Comparison of ENCODE assay signal across 9 mouse cellular contexts in the genomic region with DNA sequence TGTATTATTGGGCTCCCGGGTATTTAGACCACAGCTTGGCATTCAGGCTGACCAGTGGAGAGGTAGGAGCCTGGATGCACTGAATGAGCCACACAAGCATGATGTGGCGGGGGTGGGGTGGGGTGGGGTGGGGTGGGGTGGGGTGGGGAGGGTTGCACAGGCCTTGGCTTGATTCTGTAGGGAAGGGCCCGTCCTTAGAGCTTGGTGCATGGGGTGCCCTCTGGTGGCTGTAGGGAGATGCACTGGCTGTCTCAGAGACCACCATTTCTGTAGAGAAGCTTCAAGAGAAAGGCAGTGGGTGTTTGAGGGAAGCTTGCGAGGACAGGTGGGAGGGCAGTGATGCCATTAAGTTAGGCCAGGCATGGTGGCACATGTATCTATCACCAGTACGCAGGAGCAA. TPM values are rescaled to one million over a fixed set of nuclear protein-coding genes. Genes with fewer than 3 reads are reported as not detected.
DNase-seq lines count a peak whose midpoint lies in the region; ATAC-seq and TF ChIP-seq lines count a peak whose summit lies in the region.
"Had no signal": no experiment of that assay in that cellular context is flagged by ENCODE, and none has a peak within 500 bp of the region (broad histone marks: within the 10 kb centered on the region; RNA-seq: fewer than 3 reads in every experiment).

No protein-coding gene starts in this region.

- H3K27ac ChIP-seq in gastrocnemius, adult 2 months, result no peak overlapping the region
- H3K27ac ChIP-seq in liver, embryonic 11.5 days (ENCODE audit: low read depth, low read length), result peak overlapping the region; percentile 39; the same call in 1 of the 2 replicates
- no peak overlapping the region for H3K27ac ChIP-seq in neural tube, embryonic 13.5 days (replicated peaks)

- H3K4me2 ChIP-seq in liver, embryonic 11.5 days, result no peak overlapping the region
- H3K4me2 ChIP-seq in neural tube, embryonic 13.5 days, result no peak overlapping the region

- peak; percentile 80 for TF ChIP-seq CTCF in gastrocnemius, adult 2 months (IDR thresholded peaks at IDR 0.05)

- H3K27me3 ChIP-seq in liver, embryonic 11.5 days (replicated peaks; ENCODE audit: control insufficient read depth, insufficient read depth, low read length), result no peaks in the 10 kb centered on the region
- peaks cover 32% of the 10 kb centered on the region for H3K27me3 ChIP-seq in neural tube, embryonic 13.5 days

- H3K9me3 ChIP-seq in liver, embryonic 11.5 days (ENCODE audit: control insufficient read depth, low read length), result no peaks in the 10 kb centered on the region
- H3K9me3 ChIP-seq in neural tube, embryonic 13.5 days, result no peaks in the 10 kb centered on the region

- intact Hi-C loops in gastrocnemius, adult 2 months (cut with DNase I), result loop anchor here (1.0 kb wide), 1 partner anchor 39 kb away; no protein-coding TSS in a partner anchor

- peak; percentile 29 to 62 for DNase-seq in spleen, adult 18-20 months
- DNase-seq in spleen, adult 12 weeks (ENCODE audit: low spot score), result no peak
- peak; percentile 54 for DNase-seq in c-Kit-positive CD71-positive TER-119-positive erythroid progenitor cells, embryonic 14.5 days (ENCODE audit: low spot score)
- peak; percentile 72 for DNase-seq in gastrocnemius, adult 2 months
- peak; percentile 65 for DNase-seq in kidney, adult 18-20 months
- no peak for DNase-seq in liver, embryonic 11.5 days (ENCODE audit: low spot score)
- peak; percentile 77 for DNase-seq in thymus, postnatal 14 days

- H3K4me3 ChIP-seq in gastrocnemius, adult 2 months, result no peak overlapping the region
- H3K4me3 ChIP-seq in liver, embryonic 11.5 days (ENCODE audit: low read depth, low read length), result no peak overlapping the region
- H3K4me3 ChIP-seq in neural tube, embryonic 13.5 days, result no peak overlapping the region

- whole genome bisulfite sequencing in liver, embryonic 11.5 days, result 36% methylated on average over 5 of the region's 5 CpGs
- 50% methylated on average over 5 of the region's 5 CpGs for WGBS in neural tube, embryonic 13.5 days

- peaks cover 10% of the 10 kb centered on the region; the same call in 1 of the 2 replicates for H3K4me1 ChIP-seq in liver, embryonic 11.5 days (replicated peaks; ENCODE audit: control insufficient read depth, insufficient read depth, low read length)
- H3K4me1 ChIP-seq in neural tube, embryonic 13.5 days (replicated peaks), result peaks cover 15% of the 10 kb centered on the region

- no peak overlapping the region for H3K9ac ChIP-seq in liver, embryonic 11.5 days (ENCODE audit: low read depth, low read length)
- H3K9ac ChIP-seq in neural tube, embryonic 13.5 days, result no peak overlapping the region

- H3K36me3 ChIP-seq in liver, embryonic 11.5 days (ENCODE audit: control insufficient read depth, insufficient read depth, low read length), result no peaks in the 10 kb centered on the region
- H3K36me3 ChIP-seq in neural tube, embryonic 13.5 days, result 0 out of 2 replicates have a peak, but pooled peaks cover 3% of the 10 kb centered on the region

- peak; percentile 48 for ATAC-seq in liver, embryonic 11.5 days (replicated peaks; ENCODE audit: low FRiP score)
- ATAC-seq in neural tube, embryonic 13.5 days (ENCODE audit: low read depth), result peak; percentile 38

RNA-seq across cellular contexts. Expression of gene Acot7, which starts 34.6 kb away (rescaled TPM):
- 10 to 100 TPM; 12.7 to 22.8 TPM for total RNA-seq in gastrocnemius, adult 2 months (2021)
- polyA plus RNA-seq in liver, embryonic 11.5 days (2014; fragmentation: Nextera tagmentation; extraction: Ambion mirVana), result 50.0 and 51.1 TPM in 2 replicates
- 316 and 346 TPM in 2 replicates for polyA plus RNA-seq in neural tube, embryonic 13.5 days (2015; fragmentation: Nextera tagmentation; extraction: Ambion mirVana)

RNA-seq across cellular contexts. Expression of gene Hes2, which starts 53.9 kb away (rescaled TPM):
- total RNA-seq in gastrocnemius, adult 2 months (2021), result not detected
- not detected in 2 replicates for polyA plus RNA-seq in liver, embryonic 11.5 days (2014; fragmentation: Nextera tagmentation; extraction: Ambion mirVana)
- polyA plus RNA-seq in neural tube, embryonic 13.5 days (2015; fragmentation: Nextera tagmentation; extraction: Ambion mirVana), result 0.13 and 0.15 TPM in 2 replicates
- polyA plus RNA-seq: frontal cortex, adult 2 months had no signal

Comparison
In these comparisons a context has a peak if more than half of its experiments do, and no peak if none do; other contexts are left out.
1. DNase-seq: peak in spleen, adult 18-20 months (2 of 2), c-Kit-positive CD71-positive TER-119-positive erythroid progenitor cells, embryonic 14.5 days (single experiment), gastrocnemius, adult 2 months (single experiment), kidney, adult 18-20 months (single experiment) and thymus, postnatal 14 days (single experiment); none in spleen, adult 12 weeks (single experiment) and liver, embryonic 11.5 days (single experiment).